Mouse (Mus musculus): ENCODE results near the gene Sprr2b. TPM values are rescaled to one million over a fixed set of nuclear protein-coding genes. Genes with fewer than 3 reads are reported as not detected.

Sprr2b gene
- total and polyA plus RNA-seq, 2 experiments from 2014 or later: 0.44 TPM; not detected in 1

DNA sequence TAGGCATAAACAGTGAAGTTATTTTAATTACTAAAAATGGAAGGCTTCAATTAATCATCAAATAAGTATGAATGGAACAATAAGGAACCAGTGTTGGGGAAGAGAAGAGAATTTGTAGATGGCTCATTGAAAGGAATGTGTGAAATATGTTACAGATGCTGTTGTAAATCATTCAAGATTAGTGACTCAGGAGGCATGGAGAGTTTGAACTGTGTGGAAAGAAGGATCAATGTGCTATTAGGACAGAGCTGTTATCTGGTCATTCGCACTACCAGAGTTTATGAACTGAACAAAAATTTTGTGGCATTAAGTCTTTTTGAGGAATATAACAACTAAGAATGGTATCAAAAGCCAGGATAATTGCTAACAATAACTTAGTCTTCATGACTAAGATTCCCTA is 9.0 kb upstream of the Sprr2b start:
- DNase-seq (ENCODE audit: low spot score) (no peak), ATAC-seq (no peak)
- Histone ChIP-seq H3K4me1 (ENCODE audit: insufficient read depth, low read length) (no peaks in the 10 kb centered on the region), H3K4me3 (ENCODE audit: low read length) (no peak overlapping the region), H3K27ac (no peak overlapping the region), H3K9me3 (ENCODE audit: low read length) (no peaks in the 10 kb centered on the region), H3K9ac (replicated peaks; ENCODE audit: low read length) (no peak overlapping the region), H3K4me2 (ENCODE audit: low read depth, low read length) (no peak overlapping the region), H3K27me3 (ENCODE audit: insufficient read depth, low read length) (no peaks in the 10 kb centered on the region), H3K36me3 (ENCODE audit: insufficient read depth, low read length) (no peaks in the 10 kb centered on the region)
- WGBS: 96% methylated on average over 1 of the region's 1 CpGs
- TF ChIP-seq CTCF (IDR thresholded peaks at IDR 0.05; ENCODE audit: low read depth): no peak

DNA sequence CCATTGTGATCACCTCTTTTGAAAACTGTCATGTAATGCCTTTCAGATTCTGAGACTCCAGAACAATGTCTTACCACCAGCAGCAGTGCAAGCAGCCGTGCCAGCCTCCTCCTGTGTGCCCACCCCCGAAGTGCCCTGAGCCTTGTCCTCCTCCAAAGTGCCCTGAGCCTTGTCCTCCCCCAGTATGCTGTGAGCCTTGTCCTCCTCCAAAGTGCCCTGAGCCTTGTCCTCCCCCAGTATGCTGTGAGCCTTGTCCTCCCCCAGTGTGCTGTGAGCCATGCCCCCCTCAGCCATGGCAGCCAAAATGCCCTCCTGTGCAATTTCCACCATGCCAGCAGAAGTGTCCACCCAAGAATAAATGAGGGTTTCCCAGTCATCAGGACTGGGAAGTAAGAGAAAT is 964 bp downstream of the Sprr2b start:
- 70% methylated on average over 2 of the region's 2 CpGs for WGBS
- Histone ChIP-seq H3K9ac (replicated peaks; ENCODE audit: low read length) (no peak overlapping the region), H3K36me3 (ENCODE audit: insufficient read depth, low read length) (no peaks in the 10 kb centered on the region), H3K4me1 (ENCODE audit: insufficient read depth, low read length) (no peaks in the 10 kb centered on the region), H3K4me3 (ENCODE audit: low read length) (no peak overlapping the region), H3K9me3 (ENCODE audit: low read length) (no peaks in the 10 kb centered on the region), H3K27me3 (ENCODE audit: insufficient read depth, low read length) (no peaks in the 10 kb centered on the region), H3K4me2 (ENCODE audit: low read depth, low read length) (no peak overlapping the region), H3K27ac (no peak overlapping the region)
- ATAC-seq (no peak), DNase-seq (ENCODE audit: low spot score) (no peak)
- no peak for TF ChIP-seq CTCF (IDR thresholded peaks at IDR 0.05; ENCODE audit: low read depth)

DNA sequence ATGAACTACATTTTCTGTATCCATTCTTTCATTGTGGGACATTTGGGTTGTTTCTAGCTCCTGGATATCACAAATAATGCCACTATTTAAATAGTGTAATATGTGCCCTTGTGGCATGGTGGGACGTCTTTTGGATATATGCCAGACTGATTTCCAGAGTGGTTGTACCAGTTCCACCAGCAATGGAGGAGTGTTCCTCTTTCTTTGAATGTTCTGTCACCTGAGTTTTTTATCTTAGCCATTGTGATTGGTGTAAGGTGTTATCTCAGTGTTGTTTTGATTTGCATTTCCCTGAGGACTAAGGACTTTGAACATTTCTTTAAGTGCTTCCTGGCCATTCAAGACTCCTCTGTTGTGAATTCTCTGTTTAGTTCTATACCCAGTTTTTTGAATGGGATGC is 19.9 kb downstream of the Sprr2b start:
- WGBS: 92% methylated on average over 1 of the region's 1 CpGs
- Histone ChIP-seq H3K4me1 (ENCODE audit: insufficient read depth, low read length) (no peaks in the 10 kb centered on the region), H3K4me2 (ENCODE audit: low read depth, low read length) (no peak overlapping the region), H3K9me3 (ENCODE audit: low read length) (no peaks in the 10 kb centered on the region), H3K27ac (no peak overlapping the region), H3K9ac (replicated peaks; ENCODE audit: low read length) (no peak overlapping the region), H3K4me3 (ENCODE audit: low read length) (no peak overlapping the region), H3K27me3 (ENCODE audit: insufficient read depth, low read length) (no peaks in the 10 kb centered on the region), H3K36me3 (ENCODE audit: insufficient read depth, low read length) (no peaks in the 10 kb centered on the region)
- ATAC-seq: no peak
- DNase-seq (ENCODE audit: low spot score): no peak
- no peak for TF ChIP-seq CTCF (IDR thresholded peaks at IDR 0.05; ENCODE audit: low read depth)

DNA sequence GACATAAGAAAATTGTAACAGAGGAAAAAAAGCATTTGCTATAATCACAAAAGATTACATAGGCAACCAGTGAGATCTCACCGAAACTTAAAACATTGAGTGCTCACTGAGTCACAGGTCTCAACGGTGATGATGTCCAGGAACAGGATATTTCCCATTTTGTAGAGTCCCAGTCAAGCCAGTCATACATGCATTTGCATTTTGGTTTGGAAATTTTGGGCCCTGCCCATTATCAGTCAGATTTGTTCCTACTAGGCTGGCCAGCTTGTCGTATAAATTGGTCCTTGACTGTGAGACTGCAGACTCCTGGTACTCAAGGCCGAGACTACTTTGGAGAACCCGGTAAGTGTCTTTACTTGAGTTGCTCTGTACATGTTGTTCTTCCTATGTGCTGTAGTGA is 22.4 kb downstream of the Sprr2b start, which contains the start of gene Sprr2d:
Gene Sprr2d, plus strand, starts transcription at position 301 of the 400 bp plus-strand sequence.
- DNase-seq (ENCODE audit: low spot score) (no peak), ATAC-seq (no peak)
- Histone ChIP-seq H3K9ac (replicated peaks; ENCODE audit: low read length) (no peak within 1 kb of the TSS), H3K4me2 (ENCODE audit: low read depth, low read length) (no peak within 1 kb of the TSS), H3K4me3 (ENCODE audit: low read length) (no peak within 1 kb of the TSS), H3K27ac (no peak within 1 kb of the TSS), H3K4me1 (ENCODE audit: insufficient read depth, low read length) (no peaks in the 10 kb centered on the region), H3K36me3 (ENCODE audit: insufficient read depth, low read length) (no peaks in the 10 kb centered on the region), H3K27me3 (ENCODE audit: insufficient read depth, low read length) (no peaks in the 10 kb centered on the region), H3K9me3 (ENCODE audit: low read length) (no peaks in the 10 kb centered on the region)
- 93% methylated on average over 5 of the region's 5 CpGs for WGBS
- TF ChIP-seq CTCF (IDR thresholded peaks at IDR 0.05; ENCODE audit: low read depth): no peak

DNA sequence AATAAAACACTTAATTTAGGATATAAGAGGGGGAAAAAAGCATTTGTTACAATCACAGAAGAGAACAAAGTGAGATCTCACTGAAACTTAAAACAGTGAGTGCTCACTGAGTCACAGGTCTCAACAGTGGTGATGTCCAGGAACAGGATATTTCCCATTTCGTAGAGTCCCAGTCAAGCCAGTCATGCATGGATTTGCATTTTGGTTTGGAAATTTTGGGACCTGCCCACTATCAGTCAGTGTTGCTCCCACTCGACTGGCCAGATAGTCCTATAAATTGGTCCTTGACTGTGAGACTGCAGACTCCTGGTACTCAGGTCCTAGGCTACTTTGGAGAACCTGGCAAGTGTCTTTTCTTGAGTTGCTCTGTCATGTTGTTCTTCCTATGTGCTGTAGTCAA is 35.4 kb downstream of the Sprr2b start, which contains the start of gene Sprr2e:
Gene Sprr2e, plus strand, starts transcription at position 301 of the 400 bp plus-strand sequence.
- Histone ChIP-seq H3K9me3 (ENCODE audit: low read length) (no peaks in the 10 kb centered on the region), H3K27me3 (ENCODE audit: insufficient read depth, low read length) (no peaks in the 10 kb centered on the region), H3K36me3 (ENCODE audit: insufficient read depth, low read length) (no peaks in the 10 kb centered on the region), H3K27ac (no peak within 1 kb of the TSS), H3K4me3 (ENCODE audit: low read length) (no peak within 1 kb of the TSS), H3K4me2 (ENCODE audit: low read depth, low read length) (no peak within 1 kb of the TSS), H3K9ac (replicated peaks; ENCODE audit: low read length) (no peak within 1 kb of the TSS), H3K4me1 (ENCODE audit: insufficient read depth, low read length) (no peaks in the 10 kb centered on the region)
- ATAC-seq (no peak), DNase-seq (ENCODE audit: low spot score) (no peak)
- TF ChIP-seq CTCF (IDR thresholded peaks at IDR 0.05; ENCODE audit: low read depth): no peak
- WGBS: 85% methylated on average over 2 of the region's 2 CpGs

DNA sequence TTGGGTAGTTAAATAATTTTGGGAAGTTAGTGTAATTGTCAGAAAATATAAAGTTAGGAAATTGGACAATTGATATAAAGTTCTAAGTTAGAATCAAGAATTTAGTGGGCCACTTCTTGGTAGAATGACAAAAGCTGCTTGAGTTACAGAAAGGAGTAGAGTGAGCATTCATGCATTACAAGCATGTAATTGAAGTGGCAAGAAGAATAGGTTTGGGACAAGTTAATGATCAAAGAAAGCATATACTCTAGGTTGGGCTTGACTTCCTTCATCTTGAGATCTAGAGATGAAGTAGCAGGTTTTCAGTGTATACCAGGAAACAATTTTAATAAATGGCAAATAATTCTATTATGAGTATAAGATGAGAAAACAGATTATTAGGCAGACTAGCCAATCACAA is 45.2 kb downstream of the Sprr2b start:
- H3K4me3 ChIP-seq (ENCODE audit: low read length): no peak overlapping the region
- H3K4me2 ChIP-seq (ENCODE audit: low read depth, low read length): no peak overlapping the region
- H3K36me3 ChIP-seq (ENCODE audit: insufficient read depth, low read length): no peaks in the 10 kb centered on the region
- no peaks in the 10 kb centered on the region for H3K9me3 ChIP-seq (ENCODE audit: low read length)
- no peak overlapping the region for H3K27ac ChIP-seq
- DNase-seq (ENCODE audit: low spot score) (no peak), ATAC-seq (no peak)
- no peaks in the 10 kb centered on the region for H3K27me3 ChIP-seq (ENCODE audit: insufficient read depth, low read length)
- no peak overlapping the region for H3K9ac ChIP-seq (replicated peaks; ENCODE audit: low read length)
- TF ChIP-seq CTCF (IDR thresholded peaks at IDR 0.05; ENCODE audit: low read depth): no peak
- no peaks in the 10 kb centered on the region for H3K4me1 ChIP-seq (ENCODE audit: insufficient read depth, low read length)

DNA sequence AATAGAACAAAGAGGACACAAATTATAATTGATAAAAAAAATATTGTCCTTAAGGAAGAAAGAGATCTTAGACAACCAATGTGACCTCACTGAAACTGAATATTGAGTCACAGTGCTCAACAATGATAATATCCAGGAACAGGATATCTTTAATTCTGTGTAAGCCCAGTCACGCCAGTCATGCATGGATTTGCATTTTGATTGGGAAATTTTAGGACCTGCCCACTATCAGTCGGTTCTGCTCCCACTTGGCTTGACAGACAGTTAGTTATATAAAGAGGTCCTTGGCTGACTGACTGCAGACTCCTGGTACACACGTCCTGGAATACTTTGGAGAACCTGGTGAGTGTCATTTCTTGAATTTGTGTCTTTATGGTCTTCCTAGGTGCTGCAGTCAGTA is 48.5 kb downstream of the Sprr2b start, which contains the start of gene Sprr2f:
Gene Sprr2f, plus strand, starts transcription at position 301 of the 400 bp plus-strand sequence.
- ATAC-seq (no peak), DNase-seq (ENCODE audit: low spot score) (no peak)
- Histone ChIP-seq H3K36me3 (ENCODE audit: insufficient read depth, low read length) (no peaks in the 10 kb centered on the region), H3K4me2 (ENCODE audit: low read depth, low read length) (no peak within 1 kb of the TSS), H3K4me1 (ENCODE audit: insufficient read depth, low read length) (no peaks in the 10 kb centered on the region), H3K4me3 (ENCODE audit: low read length) (no peak within 1 kb of the TSS), H3K9me3 (ENCODE audit: low read length) (no peaks in the 10 kb centered on the region), H3K27ac (no peak within 1 kb of the TSS), H3K9ac (replicated peaks; ENCODE audit: low read length) (no peak within 1 kb of the TSS), H3K27me3 (ENCODE audit: insufficient read depth, low read length) (no peaks in the 10 kb centered on the region)
- no peak for TF ChIP-seq CTCF (IDR thresholded peaks at IDR 0.05; ENCODE audit: low read depth)
- 64% methylated on average over 3 of the region's 3 CpGs for WGBS

Other genes starting within 250 kb of the Sprr2b start
- gene Lor, start 233.5 kb upstream of the Sprr2b start, total RNA-seq (2014; rRNA removed): 0.68 and 2.2 TPM in 2 replicates
- 10.3 and 12.1 TPM in 2 replicates for gene Lor, start 233.5 kb upstream of the Sprr2b start, polyA plus RNA-seq (2015; fragmentation: Nextera tagmentation; extraction: Ambion mirVana)
- gene Prr9, start 192.7 kb upstream of the Sprr2b start, total RNA-seq (2014; rRNA removed): 0.21 TPM in 1 of 2 replicates, not detected in the other
- gene Prr9, start 192.7 kb upstream of the Sprr2b start, polyA plus RNA-seq (2015; fragmentation: Nextera tagmentation; extraction: Ambion mirVana): not detected in 2 replicates
- not detected in 2 replicates for gene Lelp1, start 173.9 kb upstream of the Sprr2b start, total RNA-seq (2014; rRNA removed)
- gene Lelp1, start 173.9 kb upstream of the Sprr2b start, polyA plus RNA-seq (2015; fragmentation: Nextera tagmentation; extraction: Ambion mirVana): not detected in 2 replicates
- not detected in 2 replicates for gene Sprr2a1, start 100.8 kb upstream of the Sprr2b start, total RNA-seq (2014; rRNA removed)
- gene Sprr2a1, start 100.8 kb upstream of the Sprr2b start, polyA plus RNA-seq (2015; fragmentation: Nextera tagmentation; extraction: Ambion mirVana): not detected in 2 replicates
- not detected in 2 replicates for gene Sprr2a2, start 100.7 kb upstream of the Sprr2b start, total RNA-seq (2014; rRNA removed)
- not detected in 2 replicates for gene Sprr2a2, start 100.7 kb upstream of the Sprr2b start, polyA plus RNA-seq (2015; fragmentation: Nextera tagmentation; extraction: Ambion mirVana)
- gene Sprr2a3, start 31.2 kb upstream of the Sprr2b start, total RNA-seq (2014; rRNA removed): not detected in 2 replicates
- gene Sprr2a3, start 31.2 kb upstream of the Sprr2b start, polyA plus RNA-seq (2015; fragmentation: Nextera tagmentation; extraction: Ambion mirVana): not detected in 2 replicates
- not detected in 2 replicates for gene Sprr2d, start 22.5 kb downstream of the Sprr2b start, total RNA-seq (2014; rRNA removed)
- not detected in 2 replicates for gene Sprr2d, start 22.5 kb downstream of the Sprr2b start, polyA plus RNA-seq (2015; fragmentation: Nextera tagmentation; extraction: Ambion mirVana)
- gene Sprr2e, start 35.5 kb downstream of the Sprr2b start, total RNA-seq (2014; rRNA removed): not detected in 2 replicates
- gene Sprr2e, start 35.5 kb downstream of the Sprr2b start, polyA plus RNA-seq (2015; fragmentation: Nextera tagmentation; extraction: Ambion mirVana): not detected in 2 replicates
- gene Sprr2f, start 48.6 kb downstream of the Sprr2b start, total RNA-seq (2014; rRNA removed): not detected in 2 replicates
- not detected in 2 replicates for gene Sprr2f, start 48.6 kb downstream of the Sprr2b start, polyA plus RNA-seq (2015; fragmentation: Nextera tagmentation; extraction: Ambion mirVana)
- not detected in 2 replicates for gene Sprr2h, start 69.1 kb downstream of the Sprr2b start, total RNA-seq (2014; rRNA removed)
- not detected in 2 replicates for gene Sprr2h, start 69.1 kb downstream of the Sprr2b start, polyA plus RNA-seq (2015; fragmentation: Nextera tagmentation; extraction: Ambion mirVana)
- not detected in 2 replicates for gene Sprr2i, start 91.4 kb downstream of the Sprr2b start, total RNA-seq (2014; rRNA removed)
- gene Sprr2i, start 91.4 kb downstream of the Sprr2b start, polyA plus RNA-seq (2015; fragmentation: Nextera tagmentation; extraction: Ambion mirVana): not detected in 2 replicates
- not detected in 2 replicates for gene Sprr2j-ps, start 101.5 kb downstream of the Sprr2b start, total RNA-seq (2014; rRNA removed)
- gene Sprr2j-ps, start 101.5 kb downstream of the Sprr2b start, polyA plus RNA-seq (2015; fragmentation: Nextera tagmentation; extraction: Ambion mirVana): not detected in 2 replicates
- gene Gm9774, start 112.8 kb downstream of the Sprr2b start, total RNA-seq (2014; rRNA removed): 2.5 and 3.7 TPM in 2 replicates
- gene Gm9774, start 112.8 kb downstream of the Sprr2b start, polyA plus RNA-seq (2015; fragmentation: Nextera tagmentation; extraction: Ambion mirVana): 9.4 and 9.6 TPM in 2 replicates
- gene Sprr2k, start 116.0 kb downstream of the Sprr2b start, total RNA-seq (2014; rRNA removed): not detected in 2 replicates
- gene Sprr2k, start 116.0 kb downstream of the Sprr2b start, polyA plus RNA-seq (2015; fragmentation: Nextera tagmentation; extraction: Ambion mirVana): not detected in 2 replicates
- gene Sprr1b, start 122.2 kb downstream of the Sprr2b start, total RNA-seq (2014; rRNA removed): not detected in 2 replicates
- 0.18 TPM in 1 of 2 replicates, not detected in the other for gene Sprr1b, start 122.2 kb downstream of the Sprr2b start, polyA plus RNA-seq (2015; fragmentation: Nextera tagmentation; extraction: Ambion mirVana)
- not detected in 2 replicates for gene Sprr3, start 142.1 kb downstream of the Sprr2b start, total RNA-seq (2014; rRNA removed)
- gene Sprr3, start 142.1 kb downstream of the Sprr2b start, polyA plus RNA-seq (2015; fragmentation: Nextera tagmentation; extraction: Ambion mirVana): not detected in 2 replicates
- not detected in 2 replicates for gene Sprr1a, start 169.3 kb downstream of the Sprr2b start, total RNA-seq (2014; rRNA removed)
- 0.23 and 0.25 TPM in 2 replicates for gene Sprr1a, start 169.3 kb downstream of the Sprr2b start, polyA plus RNA-seq (2015; fragmentation: Nextera tagmentation; extraction: Ambion mirVana)
- gene Sprr4, start 183.9 kb downstream of the Sprr2b start, total RNA-seq (2014; rRNA removed): not detected in 2 replicates
- not detected in 2 replicates for gene Sprr4, start 183.9 kb downstream of the Sprr2b start, polyA plus RNA-seq (2015; fragmentation: Nextera tagmentation; extraction: Ambion mirVana)
- gene 2310046K23Rik, start 217.9 kb downstream of the Sprr2b start, total RNA-seq (2014; rRNA removed): not detected in 2 replicates
- gene 2310046K23Rik, start 217.9 kb downstream of the Sprr2b start, polyA plus RNA-seq (2015; fragmentation: Nextera tagmentation; extraction: Ambion mirVana): not detected in 2 replicates